Mouse (Mus musculus) cortical plate, adult 2 months (tissue): Measurements from ENCODE around the gene Frmd4b.

Source experiments
- CTCF ChIP-seq: fragments of 200-500 bp; IDR thresholded peaks from 2 replicates; pipeline ENCODE4 v1.5.1; 2011; ENCODE audit warnings: mild to moderate bottlenecking, control low read depth, low read length; ENCODE audit not compliant: insufficient read depth; ENCODE audit errors: extremely low read depth
- POLR2A ChIP-seq: fragments of 200-500 bp; IDR thresholded peaks from 2 replicates; pipeline ENCODE4 v1.6.1; 2011; ENCODE audit warnings: mild to moderate bottlenecking, low read length, control low read depth; ENCODE audit not compliant: insufficient read depth; ENCODE audit errors: extremely low read depth

DNA sequence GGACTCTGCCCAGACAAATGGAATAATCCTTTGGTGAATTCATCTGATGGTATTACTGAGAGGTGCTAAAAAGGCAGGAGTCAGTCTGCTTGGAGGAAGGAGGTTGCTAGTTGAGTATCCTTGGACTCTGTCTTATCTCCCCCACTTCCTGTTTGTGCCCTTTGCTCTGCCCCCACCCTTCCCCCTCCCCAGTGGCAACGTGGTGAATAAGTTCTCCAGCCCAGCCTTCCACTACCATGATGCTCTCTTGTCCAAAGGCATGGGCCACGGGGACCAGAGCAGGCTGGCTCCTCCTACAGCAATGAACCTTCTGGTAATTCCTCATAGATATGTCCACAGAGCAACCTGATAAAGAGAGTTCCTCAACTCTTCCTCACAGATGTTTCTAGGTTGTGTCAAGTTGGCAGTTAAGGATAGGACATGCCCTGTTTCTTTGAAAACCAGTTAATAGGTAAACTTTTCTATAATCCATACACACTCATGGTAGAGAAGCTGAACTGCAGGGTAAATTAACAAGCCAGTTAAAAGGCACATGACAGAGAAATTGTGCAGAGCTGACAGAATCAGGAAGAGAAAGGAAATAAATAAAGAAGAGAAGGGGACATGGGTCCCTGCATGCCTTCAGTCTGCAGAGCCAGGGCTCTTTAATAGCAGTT, 187.5 kb downstream of the Frmd4b start:
- TF ChIP-seq CTCF, result no peak
- TF ChIP-seq POLR2A, result no peak
